1 mouse cellular context compared by ENCODE assay signal in the genomic region with DNA sequence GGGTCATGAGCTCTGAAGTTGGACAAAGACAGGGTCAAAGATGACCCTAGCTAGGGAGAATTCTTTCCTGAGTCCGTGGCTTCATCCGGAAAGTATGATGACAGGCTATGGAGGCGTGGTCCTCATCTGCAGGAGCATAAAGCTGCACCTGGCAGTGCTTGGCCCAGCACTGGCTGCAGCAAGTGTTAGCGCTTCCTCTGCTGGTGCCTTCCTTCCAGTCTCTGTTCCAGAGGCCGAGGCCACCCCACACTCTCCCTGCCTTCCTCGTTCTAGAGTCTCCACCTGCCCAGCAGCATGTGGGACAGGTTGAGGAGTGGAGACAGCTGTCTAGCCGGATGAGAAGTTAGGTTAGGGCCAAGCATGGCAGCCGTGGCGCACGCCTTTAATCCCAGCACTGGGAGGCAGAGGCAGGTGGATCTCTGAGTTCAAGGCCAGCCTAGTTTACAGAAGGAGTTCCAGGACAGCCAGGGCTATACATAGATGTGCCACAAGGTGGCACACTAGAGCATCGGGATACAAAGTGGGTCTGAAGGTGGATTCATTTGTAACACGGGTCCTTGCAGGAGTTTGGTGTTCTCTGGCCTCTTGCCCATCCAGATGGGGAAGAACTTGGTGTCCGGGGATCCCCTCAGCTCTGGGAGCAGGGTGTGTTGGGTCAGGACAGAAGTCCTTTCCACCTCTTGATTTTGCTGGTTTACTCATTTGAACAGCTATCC.
TF ChIP-seq lines count a peak whose summit lies in the region.

No protein-coding gene starts in this region.

TF ChIP-seq in CH12.LX, 34 proteins besides CTCF, POLR2A, EP300 and RAD21:
- TF ChIP-seq MXI1 (IDR thresholded peaks at IDR 0.05; ENCODE audit: low read depth, low read length), result no peak
- peak; percentile 43 for TF ChIP-seq SMC3 (IDR thresholded peaks at IDR 0.05; ENCODE audit: low read depth, low read length)
